Mouse (Mus musculus): ENCODE measurements around the gene Cdkl4.

The Cdkl4 gene

GRCm38 (mm10) chr17:80480031-80480854 lies 97.4 kb downstream of the Cdkl4 start, which contains the start of gene Sos1:
Sos1 (minus strand) TSS chr17:80480453.
- DNase-seq (ENCODE audit: low spot score in 2 of 2) = peak; percentile 96 to 97

DNA sequence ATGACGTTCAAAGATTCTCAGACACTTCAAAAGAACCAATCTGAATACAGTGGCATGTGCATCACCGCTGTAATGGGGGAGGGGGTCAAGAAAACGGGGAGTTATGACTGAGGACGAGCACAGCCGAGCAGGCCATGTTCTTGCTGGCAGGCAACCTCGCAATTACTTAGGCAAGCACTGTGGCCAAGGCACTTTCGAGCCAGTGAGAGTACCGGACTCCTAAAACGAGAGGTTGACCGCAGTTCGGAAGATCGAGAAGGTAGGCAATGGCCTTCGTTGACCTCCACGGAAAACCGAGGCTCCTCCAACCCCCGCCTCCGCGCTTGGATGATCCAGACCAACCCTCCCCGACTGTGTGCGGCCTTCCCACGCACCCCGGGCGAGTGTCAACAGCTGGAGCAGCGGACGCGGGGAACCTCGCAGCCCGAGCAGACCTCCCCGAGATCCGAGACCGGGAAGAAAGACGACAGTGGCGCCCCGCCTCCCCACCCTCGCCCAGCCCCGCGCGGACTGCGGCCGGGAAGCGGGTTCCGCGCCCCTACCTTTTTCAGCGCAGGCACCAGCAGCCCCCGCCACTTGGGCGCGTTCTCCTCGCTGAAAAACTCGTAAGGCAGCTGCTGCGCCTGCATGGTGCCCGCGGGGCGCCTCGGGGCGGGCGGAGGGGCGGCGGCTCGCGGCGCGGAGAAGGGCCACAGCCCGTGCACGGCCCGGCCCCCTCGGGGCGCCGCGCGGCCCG lies 98.2 kb downstream of the Cdkl4 start:
- DNase-seq (ENCODE audit: low spot score in 2 of 2) = peak; percentile 55 to 68

GRCm38 (mm10) chr17:80477679-80478078 lies 99.9 kb downstream of the Cdkl4 start:
- no peak for DNase-seq (ENCODE audit: low spot score in 2 of 2)

- DNase-seq (ENCODE audit: low spot score in 2 of 2) = no peak
These were observed 101.1 kb downstream of the Cdkl4 start for GRCm38 (mm10) chr17:80476496-80476895.
